28 mouse cellular contexts compared by ENCODE assay signal in the genomic region with DNA sequence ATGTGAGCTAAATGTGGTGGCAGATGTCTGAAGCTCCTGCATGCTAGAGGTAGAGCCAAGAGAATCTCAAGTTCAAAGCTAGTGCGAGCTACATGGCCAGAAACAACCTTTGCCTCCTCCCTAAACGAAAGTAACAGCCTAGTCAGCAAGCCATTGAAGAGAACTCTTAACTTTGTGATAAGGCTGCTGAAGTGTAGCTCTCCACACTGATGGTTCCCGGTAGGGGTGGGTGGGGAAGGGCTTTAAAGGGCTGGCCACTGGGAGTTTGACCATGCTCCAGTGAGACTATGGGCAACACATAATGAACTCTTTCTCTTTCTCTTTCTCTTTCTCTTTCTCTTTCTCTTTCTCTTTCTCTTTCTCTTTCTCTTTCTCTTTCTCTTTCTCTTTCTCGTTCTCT. TPM values are rescaled to one million over a fixed set of nuclear protein-coding genes. Genes with fewer than 3 reads are reported as not detected.
DNase-seq lines count a peak whose midpoint lies in the region; ATAC-seq and TF ChIP-seq lines count a peak whose summit lies in the region.
"Had no signal": no experiment of that assay in that cellular context is flagged by ENCODE, and none has a peak within 500 bp of the region (broad histone marks: within the 10 kb centered on the region; RNA-seq: fewer than 3 reads in every experiment).

No protein-coding gene starts in this region.

- H3K4me2 ChIP-seq in CH12.LX (ENCODE audit: insufficient read depth, low read depth, poor library complexity, severe bottlenecking): peak overlapping the region; percentile 58; the same call in 1 of the 2 replicates
- H3K4me2 ChIP-seq: embryonic facial prominence, embryonic 12.5 days; embryonic facial prominence, embryonic 15.5 days; heart, embryonic 11.5 days; hindbrain, embryonic 12.5 days; hindbrain, embryonic 15.5 days had no signal

- H3K27ac ChIP-seq in CH12.LX (ENCODE audit: insufficient read depth, low read depth): no peak overlapping the region
- H3K27ac ChIP-seq in embryonic facial prominence, embryonic 10.5 days (replicated peaks): no peak overlapping the region
- H3K27ac ChIP-seq: embryonic facial prominence, embryonic 12.5 days; embryonic facial prominence, embryonic 15.5 days; gastrocnemius, adult 2 months; hindbrain, embryonic 12.5 days; hindbrain, embryonic 15.5 days had no signal

- WGBS in lung, adult 2 months: 63% methylated on average over 3 of the region's 4 CpGs
- 79% methylated on average over 4 of the region's 4 CpGs for WGBS in embryonic facial prominence, embryonic 10.5 days

- no peak for TF ChIP-seq RAD21 in CH12.LX (IDR thresholded peaks at IDR 0.05; ENCODE audit: low read depth, low read length)

- dilution Hi-C loops in CH12.LX (cut with MboI; ENCODE audit: extremely low pct_ligation_motif_present, extremely low pct_unique_long_range_greater_than_20kb, low sequenced_read_pairs): no loop called here

- no peaks in the 10 kb centered on the region for H3K4me1 ChIP-seq in lung, adult 2 months (ENCODE audit: control insufficient read depth, insufficient read depth, low read length)
- H3K4me1 ChIP-seq in megakaryocyte, embryonic 14.5 days: peaks cover 20% of the 10 kb centered on the region
- peaks cover 0 to 2% of the 10 kb centered on the region in 2 experiments; a peak in 1 of 4 replicates for H3K4me1 ChIP-seq in CH12.LX (ENCODE audit: control insufficient read depth in 1 of 2, insufficient read depth in 2 of 2)
- peaks cover 37% of the 10 kb centered on the region for H3K4me1 ChIP-seq in embryonic facial prominence, embryonic 10.5 days

- no peak for TF ChIP-seq POLR2A in lung, adult 2 months (IDR thresholded peaks at IDR 0.05; ENCODE audit: borderline replicate concordance, extremely low read depth, low read depth, low read length)
- TF ChIP-seq POLR2A in CH12.LX (IDR thresholded peaks at IDR 0.05; ENCODE audit: low read depth, low read length): no peak

- TF ChIP-seq EP300 in CH12.LX (IDR thresholded peaks at IDR 0.05; ENCODE audit: low read length): no peak

- H3K4me3 ChIP-seq in lung, adult 2 months (replicated peaks; ENCODE audit: extremely low read depth, low read depth, low read length): no peak overlapping the region
- peak overlapping the region; percentile 76 for H3K4me3 ChIP-seq in megakaryocyte, embryonic 14.5 days (replicated peaks)
- H3K4me3 ChIP-seq in CH12.LX (replicated peaks in 1 of 3; ENCODE audit: low read depth in 2 of 3, low read length in 2 of 3, poor library complexity in 1 of 3): no peak overlapping the region
- H3K4me3 ChIP-seq in embryonic facial prominence, embryonic 10.5 days: no peak overlapping the region
- H3K4me3 ChIP-seq: embryonic facial prominence, embryonic 12.5 days; embryonic facial prominence, embryonic 15.5 days; gastrocnemius, adult 2 months; hindbrain, embryonic 12.5 days; hindbrain, embryonic 15.5 days had no signal

- peak; percentile 3 for DNase-seq in lung, adult 2 months
- DNase-seq in lung, postnatal 14 days: no peak
- no peak for DNase-seq in CH12.LX (ENCODE audit: extremely low read depth)
- peak; percentile 4 for DNase-seq in embryonic facial prominence, embryonic 10.5 days (ENCODE audit: low spot score)
- no peak for DNase-seq in cerebellum, adult 18-20 months
- DNase-seq in gastrocnemius, postnatal 25 days: no peak
- DNase-seq: adrenal gland, adult 8-10 months; adrenal gland, postnatal 25 days; cerebellum, adult 11-12 months; cerebellum, adult 9-10 months; cerebellum, postnatal 14 days; forebrain, postnatal 0 days; gastrocnemius, adult 2 months; gastrocnemius, postnatal 14 days; heart, postnatal 10 days; heart, postnatal 4 days had no signal

- ATAC-seq in megakaryocyte, adult 5-6 weeks (ENCODE audit: poor library complexity, severe bottlenecking): no peak
- ATAC-seq: activated CD4-positive, CD25-positive, alpha-beta regulatory T cell, adult 4 months; CD4-positive, CD25-positive, alpha-beta regulatory T cell, adult 4 months; forebrain, embryonic 14.5 days; forebrain, postnatal 0 days had no signal

- peaks cover 52% of the 10 kb centered on the region for H3K27me3 ChIP-seq in megakaryocyte, embryonic 14.5 days (replicated peaks)
- no peaks in the 10 kb centered on the region for H3K27me3 ChIP-seq in CH12.LX (replicated peaks)
- H3K27me3 ChIP-seq in embryonic facial prominence, embryonic 10.5 days (replicated peaks; ENCODE audit: low read depth, poor library complexity, severe bottlenecking): 0 out of 2 replicates have a peak, but pooled peaks cover 7% of the 10 kb centered on the region
- H3K27me3 ChIP-seq: embryonic facial prominence, embryonic 12.5 days; embryonic facial prominence, embryonic 15.5 days; hindbrain, embryonic 15.5 days had no signal

- no peaks in the 10 kb centered on the region for H3K36me3 ChIP-seq in megakaryocyte, embryonic 14.5 days (replicated peaks; ENCODE audit: low read length)
- H3K36me3 ChIP-seq in CH12.LX (replicated peaks in 1 of 2; ENCODE audit: control insufficient read depth in 1 of 2, insufficient read depth in 1 of 2, low read length in 1 of 2): no peaks in the 10 kb centered on the region
- H3K36me3 ChIP-seq in embryonic facial prominence, embryonic 10.5 days (replicated peaks): no peaks in the 10 kb centered on the region
- H3K36me3 ChIP-seq: embryonic facial prominence, embryonic 12.5 days; embryonic facial prominence, embryonic 15.5 days; hindbrain, embryonic 12.5 days; hindbrain, embryonic 15.5 days had no signal

- H3K9ac ChIP-seq in CH12.LX (ENCODE audit: insufficient read depth, low read depth): 0 out of 2 replicates have a peak overlapping the region, but pooled peaks have one; percentile 5
- H3K9ac ChIP-seq: embryonic facial prominence, embryonic 12.5 days; embryonic facial prominence, embryonic 15.5 days; forebrain, postnatal 0 days; hindbrain, embryonic 12.5 days; hindbrain, embryonic 15.5 days had no signal

- no peaks in the 10 kb centered on the region for H3K79me2 ChIP-seq in CH12.LX (replicated peaks; ENCODE audit: control insufficient read depth, extremely low read depth, insufficient read depth, poor library complexity, severe bottlenecking)

- TF ChIP-seq CTCF in lung, adult 2 months (IDR thresholded peaks at IDR 0.05; ENCODE audit: insufficient read depth, low read length): no peak
- TF ChIP-seq CTCF in CH12.LX (conservative IDR thresholded peaks at IDR 0.05 in 1 of 2, IDR thresholded peaks at IDR 0.05 in 1 of 2; ENCODE audit: low read depth in 2 of 2, low read length in 2 of 2): no peak

- in situ Hi-C loops in CH12.LX (cut with MboI; ENCODE audit: low pct_ligation_motif_present, low pct_unique_long_range_greater_than_20kb, low sequenced_read_pairs): no loop called here

- peaks cover 5% of the 10 kb centered on the region for H3K9me3 ChIP-seq in megakaryocyte, embryonic 14.5 days
- H3K9me3 ChIP-seq in CH12.LX (replicated peaks; ENCODE audit: low read length): no peaks in the 10 kb centered on the region
- H3K9me3 ChIP-seq in embryonic facial prominence, embryonic 10.5 days: no peaks in the 10 kb centered on the region
- H3K9me3 ChIP-seq: embryonic facial prominence, embryonic 12.5 days; embryonic facial prominence, embryonic 15.5 days; hindbrain, embryonic 12.5 days; hindbrain, embryonic 15.5 days had no signal

TF ChIP-seq in CH12.LX, 34 proteins besides CTCF, POLR2A, EP300 and RAD21:
- peak; percentile 74 for TF ChIP-seq ETS1 (conservative IDR thresholded peaks at IDR 0.05; ENCODE audit: low read depth, low read length)
- no peak for TF ChIP-seq MYC (IDR thresholded peaks at IDR 0.05; ENCODE audit: low read depth, low read length)
- TF ChIP-seq USF2 (conservative IDR thresholded peaks at IDR 0.05; ENCODE audit: low read depth, low read length): no peak

RNA-seq across cellular contexts. Expression of a gene that starts 35.9 kb away (rescaled TPM):
- 0.08 and 0.14 TPM in 2 replicates for polyA plus RNA-seq in lung, adult 2 months (2012; rRNA removed)
- 0.87 and 1.3 TPM in 2 replicates for polyA plus RNA-seq in megakaryocyte, embryonic 14.5 days (2012; ENCODE audit: insufficient read depth, low replicate concordance)
- not detected in 2 replicates for total RNA-seq in megakaryocyte, adult 5-6 weeks (2015)
- not detected in 2 replicates for total RNA-seq in megakaryocyte, adult 5-6 weeks (2017)
- total RNA-seq in CH12.LX (2012; rRNA removed) (not detected in 2 replicates), CH12.LX (2014; rRNA removed) (not detected in 2 replicates)
- polyA plus RNA-seq in CH12.LX (2012; ENCODE audit: insufficient read length, low read depth): not detected in 2 replicates
- polyA plus RNA-seq in embryonic facial prominence, embryonic 10.5 days (2016; fragmentation: Nextera tagmentation; extraction: Ambion mirVana): 0.06 and 0.16 TPM in 2 replicates
- total RNA-seq in gastrocnemius, postnatal 25 days (2021): not detected
- total RNA-seq: adrenal gland, adult 8-10 months; adrenal gland, postnatal 25 days; gastrocnemius, adult 2 months; gastrocnemius, postnatal 14 days; heart, adult 8-10 months; heart, postnatal 10 days had no signal
- polyA plus RNA-seq: activated CD4-positive, CD25-positive, alpha-beta regulatory T cell, adult 4 months; CD4-positive, CD25-positive, alpha-beta regulatory T cell, adult 4 months; forebrain, embryonic 11.5 days had no signal

Comparison
In these comparisons a context has a peak if more than half of its experiments do, and no peak if none do; other contexts are left out.
1. DNase-seq: peak in lung, adult 2 months (single experiment) and embryonic facial prominence, embryonic 10.5 days (single experiment); none in lung, postnatal 14 days (single experiment), CH12.LX (single experiment), cerebellum, adult 18-20 months (0 of 2) and gastrocnemius, postnatal 25 days (single experiment).